Mouse (Mus musculus): ENCODE results near the gene Gipc1. TPM values are rescaled to one million over a fixed set of nuclear protein-coding genes. Genes with fewer than 3 reads are reported as not detected.

Gipc1 gene
- polyA plus RNA-seq, 1 experiment = not detected

GRCm38 (mm10) chr8:83684517-83684916 is 32.0 kb downstream of the Gipc1 start:
- no peak for TF ChIP-seq POLR2A (IDR thresholded peaks at IDR 0.05; ENCODE audit: insufficient read depth, low read depth, low read length)
- no peak for TF ChIP-seq CTCF (IDR thresholded peaks at IDR 0.05; ENCODE audit: insufficient read depth, low read depth, low read length)
- no peaks in the 10 kb centered on the region for H3K4me1 ChIP-seq (ENCODE audit: control insufficient read depth, insufficient read depth, low read length)
- WGBS = 96% methylated on average over 9 of the region's 9 CpGs
- no peak overlapping the region for H3K4me3 ChIP-seq (ENCODE audit: insufficient read depth, low read depth, low read length)
- H3K27ac ChIP-seq (ENCODE audit: insufficient read depth, low read depth, low read length) = no peak overlapping the region

GRCm38 (mm10) chr8:83689264-83689663 is 36.8 kb downstream of the Gipc1 start:
- 87% methylated on average over 6 of the region's 6 CpGs for WGBS
- Histone ChIP-seq H3K27ac (ENCODE audit: insufficient read depth, low read depth, low read length) (no peak overlapping the region), H3K4me1 (ENCODE audit: control insufficient read depth, insufficient read depth, low read length) (peaks cover 5% of the 10 kb centered on the region), H3K4me3 (ENCODE audit: insufficient read depth, low read depth, low read length) (no peak overlapping the region)
- TF ChIP-seq POLR2A (IDR thresholded peaks at IDR 0.05; ENCODE audit: insufficient read depth, low read depth, low read length) = no peak
- no peak for TF ChIP-seq CTCF (IDR thresholded peaks at IDR 0.05; ENCODE audit: insufficient read depth, low read depth, low read length)

- no peak overlapping the region for H3K4me3 ChIP-seq (ENCODE audit: insufficient read depth, low read depth, low read length)
- TF ChIP-seq CTCF (IDR thresholded peaks at IDR 0.05; ENCODE audit: insufficient read depth, low read depth, low read length) (no peak), POLR2A (IDR thresholded peaks at IDR 0.05; ENCODE audit: insufficient read depth, low read depth, low read length) (no peak)
- 74% methylated on average over 10 of the region's 10 CpGs for WGBS
- H3K4me1 ChIP-seq (ENCODE audit: control insufficient read depth, insufficient read depth, low read length) = peaks cover 26% of the 10 kb centered on the region
- no peak overlapping the region for H3K27ac ChIP-seq (ENCODE audit: insufficient read depth, low read depth, low read length)
Measured at GRCm38 (mm10) chr8:83693609-83694236, 41.2 kb downstream of the Gipc1 start.

- Histone ChIP-seq H3K27ac (ENCODE audit: insufficient read depth, low read depth, low read length) (no peak overlapping the region), H3K4me3 (ENCODE audit: insufficient read depth, low read depth, low read length) (no peak overlapping the region), H3K4me1 (ENCODE audit: control insufficient read depth, insufficient read depth, low read length) (peaks cover 29% of the 10 kb centered on the region)
- TF ChIP-seq POLR2A (IDR thresholded peaks at IDR 0.05; ENCODE audit: insufficient read depth, low read depth, low read length) (no peak), CTCF (IDR thresholded peaks at IDR 0.05; ENCODE audit: insufficient read depth, low read depth, low read length) (no peak)
- WGBS = 91% methylated on average over 11 of the region's 11 CpGs
Measured at GRCm38 (mm10) chr8:83694369-83695160, 42.1 kb downstream of the Gipc1 start.

GRCm38 (mm10) chr8:83695351-83696106 is 43.1 kb downstream of the Gipc1 start:
- TF ChIP-seq CTCF (IDR thresholded peaks at IDR 0.05; ENCODE audit: insufficient read depth, low read depth, low read length) (no peak), POLR2A (IDR thresholded peaks at IDR 0.05; ENCODE audit: insufficient read depth, low read depth, low read length) (no peak)
- Histone ChIP-seq H3K27ac (ENCODE audit: insufficient read depth, low read depth, low read length) (no peak overlapping the region), H3K4me1 (ENCODE audit: control insufficient read depth, insufficient read depth, low read length) (peaks cover 29% of the 10 kb centered on the region), H3K4me3 (ENCODE audit: insufficient read depth, low read depth, low read length) (no peak overlapping the region)
- 73% methylated on average over 17 of the region's 17 CpGs for WGBS

GRCm38 (mm10) chr8:83697374-83698220 is 45.1 kb downstream of the Gipc1 start:
- WGBS = 59% methylated on average over 19 of the region's 19 CpGs

GRCm38 (mm10) chr8:83698291-83698660 is 45.8 kb downstream of the Gipc1 start:
- no peak for TF ChIP-seq CTCF (IDR thresholded peaks at IDR 0.05; ENCODE audit: insufficient read depth, low read depth, low read length)
- Histone ChIP-seq H3K27ac (ENCODE audit: insufficient read depth, low read depth, low read length) (0 out of 2 replicates have a peak overlapping the region, but pooled peaks have one; percentile 6), H3K4me3 (ENCODE audit: insufficient read depth, low read depth, low read length) (peak overlapping the region; percentile 79), H3K4me1 (ENCODE audit: control insufficient read depth, insufficient read depth, low read length) (peaks cover 29% of the 10 kb centered on the region)
- 8% methylated on average over 15 of the region's 15 CpGs for WGBS

More at GRCm38 (mm10) chr8:83697374-83698220, 45.1 kb downstream of the Gipc1 start:
- TF ChIP-seq POLR2A (IDR thresholded peaks at IDR 0.05; ENCODE audit: insufficient read depth, low read depth, low read length) (no peak), CTCF (IDR thresholded peaks at IDR 0.05; ENCODE audit: insufficient read depth, low read depth, low read length) (no peak)
- peaks cover 29% of the 10 kb centered on the region for H3K4me1 ChIP-seq (ENCODE audit: control insufficient read depth, insufficient read depth, low read length)
- H3K4me3 ChIP-seq (ENCODE audit: insufficient read depth, low read depth, low read length) = peak overlapping the region; percentile 79
- peak overlapping the region; percentile 6; the same call in 1 of the 2 replicates for H3K27ac ChIP-seq (ENCODE audit: insufficient read depth, low read depth, low read length)

Data from olfactory bulb, adult 2 months (tissue).